Mouse (Mus musculus): ENCODE results near the gene Tbc1d4.
A peak's percentile ranks its signal among the peaks of the same experiment; 100 is the strongest.

Gene Tbc1d4

DNA sequence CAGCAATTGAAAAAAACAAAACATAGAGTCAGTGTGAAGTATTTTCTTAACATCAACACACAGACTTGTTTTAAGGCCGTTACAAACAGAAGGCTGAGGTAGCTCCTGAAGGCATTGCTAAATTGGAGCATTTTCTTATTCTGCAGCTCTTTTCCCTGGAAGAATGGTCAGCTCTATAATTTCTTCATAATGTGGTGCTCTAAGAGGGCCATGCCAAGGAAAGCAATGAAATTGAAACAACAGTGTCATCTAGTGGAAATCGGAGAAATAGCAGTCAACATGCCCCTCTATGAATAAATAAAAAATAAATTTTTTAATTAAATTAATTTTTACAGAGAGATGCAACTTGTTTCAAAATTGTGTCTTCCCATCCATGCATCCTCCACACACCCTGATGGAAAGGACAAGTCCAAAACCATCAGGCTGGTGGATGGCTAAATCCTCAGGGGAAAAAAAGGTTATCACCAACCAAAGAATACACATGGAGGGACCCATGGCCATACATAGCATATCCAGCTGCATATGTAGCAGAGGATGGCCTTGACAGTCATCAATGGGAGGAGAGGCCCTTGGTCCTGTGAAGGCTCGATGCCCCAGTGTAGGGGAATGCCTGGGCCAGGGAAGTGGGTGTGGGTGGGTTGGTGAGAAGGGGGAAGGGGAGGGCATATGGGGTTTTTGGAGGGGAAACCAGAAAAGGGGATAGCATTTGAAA is 180.0 kb downstream of the Tbc1d4 start:
- DNase-seq (ENCODE audit: low read depth) = peak; percentile 20

DNA sequence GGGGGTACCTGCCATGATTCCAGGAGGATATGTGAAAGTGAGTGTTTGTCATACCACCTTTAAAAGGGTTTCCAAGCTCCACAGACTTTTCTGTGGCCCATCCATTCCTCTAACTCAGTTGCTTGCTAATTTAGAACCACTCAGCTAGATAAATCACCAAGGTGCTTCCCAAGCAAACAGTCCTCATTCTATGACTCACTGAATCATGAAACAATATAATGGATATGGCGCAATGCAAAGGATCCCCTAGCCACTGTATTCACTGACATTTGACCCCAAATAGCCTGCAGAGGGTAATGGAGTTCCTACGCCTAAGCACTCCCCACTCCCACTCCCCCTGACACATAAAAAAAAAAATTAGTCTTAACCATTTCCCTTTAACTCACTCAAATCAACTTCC is 191.3 kb downstream of the Tbc1d4 start:
- no peak for DNase-seq (ENCODE audit: low read depth)
